Mouse (Mus musculus) cerebellum, adult 8-10 months (tissue): ENCODE data around the gene Gm43720.

ENCODE experiments used
- DNase-seq: peaks from one replicate; pipeline ENCODE4 v3.0.0; 2022

Gm43720 gene

DNA sequence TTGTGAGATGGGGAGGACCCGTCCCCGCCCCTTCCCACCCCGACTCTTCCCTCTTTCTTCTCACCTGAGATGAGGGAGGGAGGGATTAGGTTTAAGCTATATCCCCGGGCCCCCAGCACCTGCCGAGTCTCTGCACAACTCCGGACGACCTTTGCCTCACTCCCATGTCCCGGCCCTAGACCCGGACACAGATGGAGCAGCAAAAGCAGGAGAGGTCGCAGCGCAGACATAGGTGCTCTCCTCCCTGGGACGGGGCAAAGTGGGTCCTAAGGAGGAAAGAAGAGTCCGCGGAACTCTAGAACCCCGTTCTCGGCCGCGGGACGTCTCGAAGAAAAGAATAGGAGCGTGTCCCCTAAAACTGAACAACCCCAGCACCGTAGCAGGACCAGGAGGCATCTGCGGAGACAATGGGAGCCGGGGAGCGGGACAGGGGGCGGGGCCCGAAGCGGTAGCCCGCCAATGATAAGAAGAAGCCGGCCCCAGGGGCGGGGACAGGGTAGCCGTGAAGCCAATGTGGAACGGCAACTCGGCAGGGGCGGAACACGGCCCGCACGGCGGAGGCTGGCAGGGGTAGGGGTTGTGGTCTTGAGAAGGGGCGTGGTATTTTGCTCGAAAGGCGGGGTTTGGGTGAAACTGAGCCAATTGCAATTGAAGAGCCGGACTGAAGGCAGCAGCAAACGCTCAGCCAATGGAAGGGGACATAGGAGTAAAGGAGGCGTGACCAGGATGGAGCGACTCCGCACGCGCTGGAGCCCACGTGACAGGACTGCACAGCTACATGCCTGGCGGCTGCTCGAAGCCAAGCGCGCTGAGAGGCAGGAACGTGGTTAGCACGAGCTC lies at the start of gene Gm43720, which contains the start of the genes Gpc2 and Stag3:
TSS of gene Gm43720 (minus strand) at position 374 of the 840 bp plus-strand sequence.
TSS of gene Gpc2 (minus strand) at position 421 of the 840 bp plus-strand sequence.
TSS of gene Stag3 (plus strand) at position 656 of the 840 bp plus-strand sequence.
- DNase-seq: no peak

DNA sequence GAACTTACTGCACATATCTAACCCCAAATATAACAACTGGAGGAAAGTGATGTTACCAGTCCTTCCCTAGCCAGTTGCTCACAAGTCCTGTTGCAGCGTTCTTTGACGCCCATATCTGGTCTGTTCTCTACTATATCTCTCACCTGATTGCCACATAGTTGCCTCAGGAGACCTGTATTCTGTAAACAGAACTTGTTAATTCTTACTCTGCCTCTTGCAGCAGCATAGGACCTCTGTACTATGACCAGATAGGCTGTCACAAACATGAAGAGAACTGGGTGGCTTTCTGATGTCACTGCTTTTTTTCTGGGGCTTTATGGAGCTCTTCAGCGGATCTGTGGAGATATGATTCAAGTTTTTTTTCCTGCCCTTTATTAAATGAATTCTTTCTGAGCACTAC lies 33.0 kb upstream of the Gm43720 start:
- no peak for DNase-seq

GRCm38 (mm10) chr5:138299613-138300012 lies 19.9 kb upstream of the Gm43720 start:
- DNase-seq: no peak

- DNase-seq: no peak
These were observed 14.4 kb upstream of the Gm43720 start for GRCm38 (mm10) chr5:138294158-138294557.

DNA sequence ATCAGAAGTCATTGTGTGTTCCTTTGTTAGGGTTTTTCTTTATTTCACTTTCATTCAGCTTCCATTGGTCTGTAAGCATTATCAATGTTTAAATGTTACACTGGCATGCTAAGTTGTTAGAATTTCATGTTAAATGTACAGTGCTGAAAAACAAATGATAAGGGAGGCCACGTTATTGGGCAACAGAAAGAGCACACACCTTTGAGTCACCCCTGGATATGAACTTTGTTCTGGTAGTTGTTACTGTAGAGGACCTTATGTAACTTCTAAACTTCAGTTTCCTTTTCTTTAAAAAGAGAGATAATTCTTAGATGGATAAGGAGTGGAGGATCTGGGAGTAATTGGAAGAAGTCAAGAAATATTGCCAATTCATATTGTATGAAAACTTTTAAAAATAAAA lies 11.9 kb upstream of the Gm43720 start:
- DNase-seq: no peak

DNA sequence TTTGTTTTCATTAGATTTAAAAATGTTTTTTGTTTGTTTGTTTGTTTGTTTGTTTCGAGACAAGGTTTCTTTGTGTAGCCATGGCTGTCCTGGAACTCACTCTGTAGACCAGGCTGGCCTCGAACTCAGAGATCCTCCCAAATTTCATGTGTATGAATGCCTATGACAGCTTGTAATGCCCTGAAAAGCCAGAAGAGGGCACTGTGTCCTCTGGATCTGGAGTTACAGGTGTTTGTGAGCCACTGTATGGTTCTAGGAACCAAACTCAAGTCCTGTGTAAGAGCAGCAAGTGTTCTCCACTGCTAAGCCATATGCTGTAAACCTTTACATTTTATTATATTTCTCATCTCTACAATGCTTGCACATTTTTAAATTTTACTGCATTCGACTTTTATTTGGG lies 8.1 kb upstream of the Gm43720 start:
- DNase-seq: no peak

- no peak for DNase-seq
These were observed 3.8 kb upstream of the Gm43720 start for GRCm38 (mm10) chr5:138283540-138283939.

- DNase-seq: no peak
These were observed 2.0 kb upstream of the Gm43720 start for GRCm38 (mm10) chr5:138281798-138282197.

GRCm38 (mm10) chr5:138280829-138281228 lies 1.1 kb upstream of the Gm43720 start:
- DNase-seq: no peak

DNA sequence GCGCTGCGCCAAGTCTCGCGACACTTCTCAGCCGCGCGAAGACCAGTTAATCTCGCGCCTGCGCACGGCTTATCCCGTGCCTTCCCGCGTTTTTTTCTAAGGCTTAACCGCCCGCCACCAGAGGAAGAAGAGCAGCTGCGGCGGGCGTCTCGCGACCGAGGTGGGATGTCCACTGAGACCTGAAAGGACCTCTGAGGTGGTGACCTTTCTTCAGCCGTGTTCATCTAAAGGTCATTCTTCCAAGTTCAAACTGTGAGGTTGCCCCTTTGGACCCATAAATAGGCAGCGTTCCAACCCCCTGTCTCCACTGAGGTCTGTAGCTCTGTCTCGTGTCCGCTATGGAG lies 639 bp upstream of the Gm43720 start:
- no peak for DNase-seq

- DNase-seq: no peak
These were observed 1.8 kb downstream of the Gm43720 start for GRCm38 (mm10) chr5:138277994-138278393.

DNA sequence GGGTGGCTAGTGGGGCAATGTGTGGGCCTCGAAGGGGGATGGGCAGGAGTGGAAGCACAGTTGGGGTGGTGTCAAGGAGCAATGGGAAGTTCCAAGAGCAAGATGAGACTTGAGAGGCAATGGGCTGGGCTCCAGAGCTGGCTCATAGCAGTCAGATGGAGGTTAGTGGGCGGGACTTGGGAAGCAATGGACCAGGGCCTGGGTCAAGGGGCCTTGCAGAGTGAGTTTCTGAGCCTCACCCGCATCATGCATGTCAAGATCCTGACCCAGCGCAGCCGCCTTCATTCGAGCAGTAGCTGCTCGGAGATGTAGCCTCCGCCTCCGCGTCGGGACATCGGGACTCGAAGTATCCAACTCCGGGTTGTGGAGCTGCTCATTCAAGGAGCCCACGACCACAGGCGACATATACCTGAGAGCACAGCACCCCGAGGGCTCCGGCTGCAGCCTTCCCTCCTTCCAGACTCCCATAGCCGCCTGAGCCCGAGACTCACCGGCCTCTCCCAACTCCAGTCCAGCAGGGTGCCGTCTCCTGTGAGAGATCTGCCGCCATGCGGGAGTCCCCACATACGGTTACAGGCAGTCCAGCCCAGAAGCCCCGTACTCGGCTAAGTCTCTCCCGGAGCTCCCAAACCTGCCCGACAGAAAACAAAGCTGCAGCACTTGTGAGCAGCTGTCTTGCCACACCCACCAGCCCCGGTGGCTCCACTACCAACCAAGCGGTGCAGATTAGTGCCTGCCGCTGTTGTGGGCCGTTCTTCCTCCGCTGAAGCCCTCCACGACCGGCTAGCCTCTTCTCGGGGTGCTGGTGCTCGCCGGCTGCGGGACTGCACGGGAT lies 4.3 kb downstream of the Gm43720 start:
- no peak for DNase-seq

DNA sequence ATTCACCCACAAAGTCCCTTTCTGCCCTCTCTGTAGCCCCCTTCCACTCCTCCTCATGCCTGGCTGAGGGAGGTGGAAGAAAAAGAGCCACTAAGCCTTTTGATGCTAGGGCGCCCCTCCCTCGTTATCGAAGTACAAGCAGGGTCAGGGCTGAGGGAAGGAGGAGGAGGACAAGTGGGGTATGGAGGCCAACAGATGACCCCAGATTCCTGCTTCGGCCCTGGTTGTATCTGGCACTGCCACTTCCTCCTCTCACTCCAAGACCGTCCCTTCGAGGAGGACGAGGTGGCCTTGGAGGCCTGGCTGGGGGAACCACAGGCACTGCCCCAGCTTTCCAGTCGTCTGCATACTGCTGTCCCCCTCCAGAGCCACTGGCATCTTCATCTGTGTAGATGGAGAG lies 5.6 kb downstream of the Gm43720 start:
- DNase-seq: no peak

GRCm38 (mm10) chr5:138272409-138272923 lies 7.3 kb downstream of the Gm43720 start, which contains the start of gene Gal3st4:
Gene Gal3st4 (minus strand): TSS chr5:138272840.
- no peak for DNase-seq

DNA sequence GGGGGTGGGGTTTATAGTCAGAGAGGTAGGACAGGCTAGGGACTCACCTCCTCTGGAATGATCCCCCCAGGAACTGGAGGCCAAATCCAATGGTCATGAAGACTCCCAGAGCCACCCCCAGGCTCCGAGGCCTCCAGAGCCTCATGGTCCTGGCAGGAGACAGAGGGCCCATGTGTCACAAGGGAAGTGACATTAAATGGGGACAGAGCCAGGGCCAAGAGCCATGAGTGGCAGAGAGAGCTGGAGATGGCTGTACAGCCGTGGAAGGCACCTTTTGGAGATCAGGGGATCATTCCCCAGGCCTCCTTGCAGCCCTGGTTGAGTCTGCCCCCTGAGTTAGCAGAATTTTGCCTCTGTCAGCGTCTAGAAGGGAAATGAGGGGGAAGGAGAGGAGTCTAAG lies 8.5 kb downstream of the Gm43720 start:
- DNase-seq: no peak

DNA sequence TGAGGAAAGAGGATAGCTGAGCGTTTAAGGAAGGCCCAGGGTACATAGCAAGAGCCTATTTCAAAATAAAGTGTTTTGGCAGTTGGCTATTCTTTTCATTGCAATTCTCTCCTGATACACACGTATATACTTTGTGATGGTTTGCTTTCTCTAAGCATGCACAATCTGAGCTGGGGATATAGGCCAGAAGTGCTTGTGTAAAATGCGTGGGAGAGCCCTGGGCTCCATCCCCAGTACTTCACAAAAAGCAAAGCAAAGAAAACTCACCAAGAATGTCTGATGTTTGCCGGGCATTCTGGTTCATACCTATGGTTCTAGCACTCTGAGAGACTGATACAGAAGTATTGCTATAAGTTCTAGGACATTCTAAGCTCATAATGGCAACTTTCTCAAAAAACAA lies 10.8 kb downstream of the Gm43720 start:
- no peak for DNase-seq

GRCm38 (mm10) chr5:138267114-138267513 lies 12.6 kb downstream of the Gm43720 start:
- DNase-seq: no peak

GRCm38 (mm10) chr5:138265712-138266111 lies 14.0 kb downstream of the Gm43720 start:
- no peak for DNase-seq

- no peak for DNase-seq
These were observed 15.6 kb downstream of the Gm43720 start for GRCm38 (mm10) chr5:138264207-138264578.

DNA sequence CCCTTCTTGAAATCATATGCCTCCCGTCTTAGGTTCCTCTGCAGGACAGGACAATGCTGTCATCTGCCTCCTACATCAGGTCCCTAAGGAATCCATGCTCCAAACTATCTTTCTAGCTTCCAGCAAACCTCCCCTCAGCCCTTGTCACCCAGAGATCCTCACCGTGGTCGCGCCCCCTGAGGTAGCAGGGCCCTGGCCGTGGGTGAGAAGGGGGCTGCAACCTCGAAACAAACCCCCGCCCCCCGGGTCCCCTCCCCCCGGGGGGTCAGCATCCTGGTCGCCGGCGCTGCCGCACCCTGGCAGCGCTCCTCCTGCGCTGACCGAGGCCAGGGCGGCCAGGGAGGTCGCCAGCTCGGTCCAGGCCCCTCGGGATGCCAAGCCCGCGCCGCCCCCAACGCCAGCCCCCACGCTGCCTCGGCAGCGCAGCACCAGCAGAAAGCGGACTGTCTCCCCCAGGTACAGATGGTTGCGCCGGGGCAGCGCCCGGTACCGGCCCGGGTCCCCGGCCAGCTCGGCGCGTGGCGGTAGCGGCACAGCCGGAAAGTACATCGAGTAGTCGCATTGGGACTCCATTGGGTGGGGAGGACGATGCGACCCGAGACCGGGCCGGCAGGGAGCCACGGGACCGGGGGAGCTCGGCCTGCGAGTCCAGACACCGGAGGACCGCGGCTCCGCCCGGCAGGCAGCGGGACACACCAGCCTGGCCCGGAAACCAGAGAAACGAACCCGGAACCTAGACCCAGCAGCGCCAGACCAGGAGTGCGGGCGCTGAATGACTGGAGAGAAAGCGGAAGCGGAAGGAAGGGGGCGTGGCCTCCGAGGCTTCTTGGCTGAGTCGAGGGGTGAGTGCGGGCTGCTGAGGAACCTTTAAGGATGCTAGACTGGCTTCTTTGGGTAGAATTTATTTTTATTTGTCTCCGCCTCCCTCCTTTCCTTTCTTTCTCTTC lies 16.2 kb downstream of the Gm43720 start, which contains the start of gene BC037034:
TSS of gene BC037034 (minus strand) at position 774 of the 947 bp plus-strand sequence.
- DNase-seq: peak; percentile 87

DNA sequence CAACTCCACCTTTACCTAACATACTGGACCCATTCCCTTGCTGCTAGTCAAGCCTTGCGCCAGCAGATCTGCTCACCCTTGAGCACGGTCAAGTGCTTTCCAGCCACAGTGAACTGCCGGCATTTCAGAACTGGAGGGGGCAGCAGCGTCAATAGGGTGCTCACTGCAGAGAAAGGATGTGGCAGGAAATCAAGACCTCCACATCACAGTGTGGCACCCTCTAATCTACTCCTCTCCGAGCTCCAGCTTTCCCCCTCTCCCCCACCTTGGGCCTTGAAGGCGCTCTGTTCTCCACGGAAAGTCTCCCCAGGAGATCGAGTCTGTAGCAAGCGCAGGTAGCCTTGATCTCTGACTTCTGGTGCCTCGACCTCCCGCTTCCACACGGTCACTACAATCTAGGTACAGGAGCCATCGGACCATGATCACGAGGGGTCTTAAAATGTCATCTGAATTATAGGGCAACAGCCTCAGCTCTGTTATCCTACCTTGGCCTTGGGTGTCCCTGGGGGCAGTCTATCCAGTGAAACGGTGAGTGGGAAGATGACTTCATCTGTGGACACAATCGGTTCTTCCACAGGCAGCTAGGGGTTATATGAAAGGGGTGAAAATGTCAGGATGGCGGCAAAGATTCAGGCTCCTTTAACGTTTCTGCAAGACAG lies 17.0 kb downstream of the Gm43720 start:
- no peak for DNase-seq

GRCm38 (mm10) chr5:138262001-138262400 lies 17.8 kb downstream of the Gm43720 start:
- no peak for DNase-seq
